Mouse (Mus musculus) cerebellum, adult 9-10 months (tissue): ENCODE data around the gene Rarb.

Source experiments
- DNase-seq: peaks from one replicate; pipeline ENCODE4 v3.0.0; 2022

Rarb gene

DNA sequence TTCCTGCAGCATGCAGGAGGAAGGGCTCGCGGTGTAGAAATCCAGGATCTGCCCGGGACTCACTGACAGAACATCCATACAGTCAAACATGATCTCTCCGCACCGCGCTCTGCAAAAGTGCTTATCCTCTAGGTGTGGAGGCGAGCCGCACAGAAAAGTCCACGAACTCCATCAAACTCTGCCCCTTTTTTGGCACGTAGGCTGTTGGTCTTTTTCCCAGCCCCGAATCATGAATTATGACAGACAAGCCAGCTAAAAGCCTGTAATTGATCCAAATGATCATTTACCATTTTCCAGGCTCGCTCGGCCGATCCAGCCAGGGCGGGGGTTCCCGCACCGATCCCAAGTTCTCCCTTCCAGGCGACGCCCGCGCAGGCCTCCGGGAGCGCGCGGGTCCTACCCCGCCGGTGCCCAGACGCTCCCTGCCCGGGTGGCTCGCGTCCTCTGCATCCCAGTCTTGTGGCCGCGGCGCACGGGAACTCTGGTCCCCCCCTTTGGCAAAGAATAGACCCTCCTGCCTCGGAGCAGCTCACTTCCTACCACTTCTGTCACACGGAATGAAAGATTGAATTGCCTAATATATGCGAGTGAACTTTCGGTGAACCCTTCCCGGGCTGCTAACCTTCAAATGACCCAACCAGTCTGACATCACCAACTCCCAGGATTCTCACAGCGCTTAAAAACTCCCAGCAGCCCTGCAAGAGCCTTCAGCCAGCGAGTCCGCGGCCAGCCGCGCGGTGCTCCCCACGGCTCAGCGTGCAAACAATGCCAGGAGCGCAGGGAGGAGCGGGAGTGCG, 243.8 kb downstream of the Rarb start:
- DNase-seq: peak; percentile 60

DNA sequence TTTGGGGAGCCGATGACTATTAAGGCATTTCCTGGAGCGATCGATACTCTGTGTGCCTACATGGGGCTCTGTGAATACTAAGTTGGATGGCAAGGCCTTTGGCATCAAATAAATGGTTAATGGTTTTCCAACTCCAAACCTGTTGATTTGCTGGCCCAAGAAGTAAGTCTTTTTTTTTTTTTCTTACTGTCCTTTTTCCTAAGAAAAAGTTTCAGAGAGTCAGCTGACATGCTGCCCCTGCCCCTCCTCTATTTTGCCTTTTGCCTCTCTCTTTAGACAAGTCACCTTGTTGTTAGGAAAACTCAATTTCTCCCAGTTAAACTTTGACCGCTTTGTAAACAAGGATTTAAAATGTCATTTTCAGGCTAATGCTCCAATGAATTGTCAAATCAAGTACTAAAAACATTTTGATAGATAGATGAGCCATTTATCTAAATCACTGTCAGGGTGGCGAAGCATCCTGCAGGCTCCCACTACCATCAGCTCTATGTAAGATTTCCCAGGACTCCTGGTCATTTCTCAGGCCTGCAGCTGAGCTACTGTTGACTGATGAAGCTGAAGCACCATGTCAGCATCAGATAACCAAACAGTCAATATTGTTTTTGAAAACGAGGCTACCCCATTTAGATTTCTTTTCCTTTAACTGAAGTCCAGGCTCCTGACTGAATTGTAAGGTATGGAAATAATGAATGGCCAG, 245.3 kb downstream of the Rarb start:
- no peak for DNase-seq

DNA sequence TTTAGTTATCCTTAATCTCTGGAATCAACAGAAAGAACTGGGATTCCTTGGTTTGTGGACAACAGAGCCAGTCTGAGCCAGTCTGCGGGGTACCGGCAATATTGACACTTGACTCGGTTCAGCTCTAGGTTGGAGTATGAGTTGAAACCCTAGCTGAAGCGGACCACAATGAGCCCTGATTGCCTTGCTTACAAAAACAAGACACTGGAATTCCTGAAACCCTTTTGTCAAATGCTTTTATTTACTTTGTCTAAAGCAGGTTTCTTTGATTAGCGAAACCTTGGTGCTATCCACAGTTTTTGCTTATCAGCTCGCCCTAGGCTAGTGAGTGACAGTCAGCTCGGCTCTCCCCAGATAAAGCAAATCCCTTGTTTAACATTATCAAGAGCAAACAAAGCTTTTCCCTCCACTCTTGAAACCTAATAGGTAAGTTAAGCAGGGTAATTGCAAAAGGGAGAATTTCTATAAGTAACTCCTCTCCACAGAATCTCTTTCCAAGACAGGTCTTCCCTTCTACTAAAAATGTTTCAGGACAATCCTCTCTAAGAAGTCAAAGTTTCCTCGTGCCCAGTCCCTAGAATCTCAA, 246.1 kb downstream of the Rarb start:
- no peak for DNase-seq

DNA sequence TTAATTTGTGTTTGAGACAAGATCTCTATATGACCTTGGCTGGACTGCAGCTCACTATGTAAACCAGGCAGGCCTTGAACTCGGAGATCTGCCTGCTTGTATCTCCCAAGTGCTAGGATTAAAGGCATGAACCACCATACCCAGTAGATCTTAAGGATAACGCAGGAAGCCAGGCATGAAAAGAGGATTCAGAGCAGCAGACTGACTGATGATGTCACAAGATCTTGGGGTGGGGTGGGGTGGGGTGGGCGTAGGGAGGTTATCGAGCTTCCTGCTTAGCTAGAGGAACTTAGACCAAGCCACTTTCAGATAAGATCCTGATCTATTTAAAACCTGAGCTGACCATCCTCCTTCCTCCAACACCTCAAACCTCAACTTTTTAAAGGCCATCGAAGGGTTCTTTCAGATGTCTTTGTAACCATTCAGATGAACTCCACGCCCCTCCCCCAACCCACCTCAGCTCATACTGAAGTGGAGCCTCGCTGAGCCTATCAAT, 249.4 kb downstream of the Rarb start:
- no peak for DNase-seq

DNA sequence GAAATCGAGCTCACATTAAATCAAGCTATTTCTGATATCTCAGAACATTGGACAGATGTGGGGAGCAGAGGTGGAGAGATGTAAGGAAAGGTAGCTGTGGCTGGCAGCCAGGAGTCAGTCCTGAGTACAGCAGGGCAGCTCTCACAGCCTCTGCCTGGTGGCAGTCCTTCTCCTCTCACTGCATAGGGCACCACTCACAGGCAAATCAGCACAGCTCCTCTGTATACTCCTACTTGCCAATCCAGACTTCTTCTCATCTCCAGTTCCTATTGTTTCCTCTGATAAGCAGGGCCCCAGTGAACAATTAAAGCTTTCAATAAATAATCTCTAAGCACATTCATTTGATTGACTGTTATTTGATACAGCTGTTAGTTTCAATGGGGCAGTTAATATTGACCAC, 252.0 kb downstream of the Rarb start:
- no peak for DNase-seq

DNA sequence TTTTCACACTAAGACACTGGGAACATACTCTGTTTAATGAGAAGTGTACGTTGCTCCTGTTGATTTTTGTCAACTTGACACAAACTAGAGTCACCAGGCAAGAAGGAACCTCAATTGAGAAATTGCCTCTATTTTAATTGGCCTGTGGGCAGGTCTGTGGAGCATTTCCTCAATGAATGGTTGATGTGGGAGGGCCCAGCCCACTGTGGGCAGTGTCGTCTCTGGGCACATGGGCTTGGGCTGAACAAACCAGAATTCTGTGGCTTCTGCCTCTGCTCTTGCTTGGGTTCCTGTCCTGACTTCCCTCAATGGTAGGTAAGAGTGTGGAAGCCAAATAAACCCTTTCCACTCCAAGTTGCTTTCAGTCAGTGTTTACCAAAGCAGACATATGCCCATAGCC, 255.0 kb downstream of the Rarb start:
- DNase-seq: no peak

DNA sequence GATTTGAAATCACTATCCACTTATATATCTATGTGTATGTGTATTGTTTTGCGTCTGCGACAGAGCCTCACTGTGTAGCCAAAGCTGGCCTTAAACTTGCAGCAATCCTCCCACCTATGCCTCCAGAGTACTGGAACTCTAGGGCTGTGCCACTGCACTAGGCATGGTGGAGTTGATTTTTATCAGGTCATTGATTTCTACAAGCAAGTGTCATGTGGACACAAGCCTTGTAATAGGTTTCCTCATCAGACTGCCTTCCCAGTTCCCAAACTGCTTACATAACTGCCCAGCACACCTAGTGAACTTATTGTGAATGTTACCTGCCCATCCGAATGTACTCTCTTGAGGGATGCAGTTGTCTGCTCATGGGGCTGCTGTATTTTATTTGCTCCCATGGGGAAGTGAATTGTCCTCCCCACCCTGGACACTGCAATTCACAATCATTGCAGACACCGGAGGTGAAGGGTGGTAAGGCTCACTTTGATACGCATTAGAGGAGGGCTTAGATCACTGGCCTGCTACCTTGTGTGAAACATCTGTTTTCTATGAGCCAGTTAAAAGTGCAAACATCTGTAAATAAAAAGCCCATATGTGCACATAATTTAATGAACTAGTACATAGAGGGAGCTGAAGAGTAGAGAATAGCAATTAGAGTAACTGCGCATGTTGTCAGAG, 257.3 kb downstream of the Rarb start:
- DNase-seq: no peak

DNA sequence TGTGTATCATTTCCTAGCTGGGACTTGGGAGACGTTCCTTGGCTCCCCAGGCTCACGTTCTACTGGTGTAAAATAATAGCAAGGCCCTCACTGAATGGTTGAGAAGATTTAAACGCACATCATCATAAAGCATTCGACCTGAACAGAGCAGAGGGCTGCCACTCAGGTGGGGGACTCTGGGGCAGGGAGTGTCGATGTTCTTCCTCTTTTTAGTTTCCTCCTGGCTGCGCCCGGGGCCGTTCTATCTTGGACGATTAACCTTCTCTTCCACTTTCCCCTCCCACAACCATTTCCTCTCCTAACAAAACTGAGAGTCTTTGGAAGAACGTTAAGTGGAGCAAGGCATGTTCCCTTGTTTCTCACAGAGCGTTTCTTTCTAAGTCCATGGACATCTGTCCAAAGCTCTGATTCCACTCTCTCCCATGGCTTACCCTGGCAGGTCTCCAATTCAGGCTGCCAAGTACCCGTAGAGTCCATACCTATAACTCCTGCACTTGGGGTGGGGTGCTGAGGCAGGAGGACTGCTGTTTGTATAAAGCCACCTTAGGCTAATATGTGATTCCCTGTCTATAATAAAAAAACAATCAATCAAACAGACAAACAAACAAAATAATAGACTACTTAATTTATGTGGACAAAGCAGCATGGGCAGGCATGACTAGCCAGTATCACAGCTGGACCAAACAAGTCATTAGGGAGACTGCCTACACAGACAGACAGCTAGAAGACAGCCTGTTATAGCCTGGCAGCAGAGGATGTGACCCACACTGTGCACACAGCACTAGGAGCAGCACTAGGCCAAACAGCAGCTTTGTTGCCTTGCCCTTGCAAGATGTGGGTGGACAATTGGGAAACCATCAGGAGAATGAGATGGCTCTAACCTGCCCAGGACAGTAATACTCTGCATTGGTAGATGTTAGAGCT, 259.4 kb downstream of the Rarb start:
- DNase-seq: no peak

DNA sequence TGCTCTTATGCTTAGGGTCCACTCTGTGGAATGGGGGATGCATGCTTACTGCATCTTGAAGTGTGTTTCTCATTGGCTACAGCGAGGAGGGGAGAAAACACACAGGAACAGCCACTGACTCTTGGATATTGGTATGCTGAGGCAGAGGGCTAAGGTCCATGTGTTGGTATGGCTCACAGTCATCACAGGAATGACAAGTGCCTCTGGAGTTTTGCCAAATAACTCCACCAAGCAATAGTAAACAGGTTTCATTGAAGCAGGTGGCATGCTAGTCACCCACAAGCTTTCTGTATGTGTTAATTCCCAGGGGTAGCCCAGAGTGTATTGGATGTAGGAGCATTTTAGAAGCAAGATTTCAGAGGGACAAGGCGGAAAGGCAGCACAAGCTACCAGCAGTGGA, 260.9 kb downstream of the Rarb start:
- no peak for DNase-seq

DNA sequence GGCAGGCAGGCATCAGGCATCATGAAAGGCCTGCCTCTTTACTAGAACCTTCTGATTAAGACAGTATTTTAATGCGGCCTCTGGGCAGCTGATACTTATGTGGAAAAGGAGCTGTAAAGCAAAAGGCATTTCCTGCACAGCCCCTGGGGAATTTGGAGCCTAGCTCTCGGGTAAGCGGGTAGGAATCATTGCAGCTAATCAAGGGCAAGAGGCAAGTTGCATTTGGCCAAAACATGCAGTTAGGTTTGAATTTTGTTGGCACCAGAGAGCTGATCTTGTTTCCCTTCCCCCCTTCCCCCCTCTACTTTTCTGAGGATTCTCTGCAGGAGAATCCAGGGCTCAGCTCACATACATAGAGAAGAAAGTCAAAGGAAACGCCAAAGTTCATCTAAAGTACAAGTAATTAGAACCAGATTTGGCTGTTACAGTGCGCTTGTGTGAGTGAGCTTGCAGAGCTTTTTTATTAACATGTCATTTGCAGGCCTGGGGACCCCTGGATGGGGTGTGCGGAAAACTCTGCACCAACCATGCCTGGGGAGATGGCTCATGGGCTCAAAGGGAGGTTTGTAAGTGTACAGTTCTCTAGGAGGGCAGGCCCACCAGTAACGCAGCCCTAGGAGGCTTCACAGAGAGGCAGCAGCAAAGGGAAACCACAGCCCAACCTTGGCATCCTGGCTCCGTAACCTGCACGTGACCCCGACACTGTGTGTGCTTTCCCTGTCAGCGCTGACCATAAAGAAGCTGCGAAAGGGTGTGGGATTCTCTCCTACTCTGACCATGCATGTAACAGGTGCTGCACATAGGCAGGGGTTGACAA, 264.1 kb downstream of the Rarb start:
- DNase-seq: no peak

DNA sequence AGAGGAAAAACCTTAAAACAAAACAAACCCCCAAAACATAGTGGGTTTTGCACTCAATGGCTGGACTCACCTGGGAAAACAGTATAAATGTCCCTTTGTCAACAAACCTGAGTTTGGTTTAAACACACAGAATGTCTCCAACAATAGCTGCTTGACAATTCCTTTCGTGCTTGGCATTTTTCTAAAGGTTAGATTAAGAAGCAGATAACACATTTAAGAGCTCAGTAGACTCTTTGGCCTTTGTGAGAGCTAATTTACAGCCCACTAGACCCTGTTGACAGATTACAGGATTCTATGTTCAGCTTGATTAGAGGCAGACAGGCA, 264.7 kb downstream of the Rarb start:
- DNase-seq: no peak

DNA sequence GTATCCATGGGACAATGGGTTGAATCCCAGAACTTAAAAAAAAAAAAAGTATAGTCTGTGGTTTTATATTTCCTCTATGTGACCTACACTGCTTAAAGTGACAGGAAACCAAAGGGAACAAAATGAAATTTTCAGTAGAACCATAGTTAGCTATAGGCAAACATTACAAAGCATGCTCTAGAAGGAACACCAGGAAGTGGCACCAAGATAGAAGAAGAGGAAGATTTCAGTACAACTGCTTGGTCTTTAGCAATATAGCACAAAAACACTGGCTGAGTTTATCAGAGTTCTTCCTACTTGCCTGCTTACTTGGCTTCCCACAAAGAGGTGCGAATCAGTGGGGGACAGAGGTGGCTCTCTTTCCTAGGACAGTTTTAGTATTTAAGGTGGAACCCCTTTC, 266.7 kb downstream of the Rarb start:
- DNase-seq: no peak

DNA sequence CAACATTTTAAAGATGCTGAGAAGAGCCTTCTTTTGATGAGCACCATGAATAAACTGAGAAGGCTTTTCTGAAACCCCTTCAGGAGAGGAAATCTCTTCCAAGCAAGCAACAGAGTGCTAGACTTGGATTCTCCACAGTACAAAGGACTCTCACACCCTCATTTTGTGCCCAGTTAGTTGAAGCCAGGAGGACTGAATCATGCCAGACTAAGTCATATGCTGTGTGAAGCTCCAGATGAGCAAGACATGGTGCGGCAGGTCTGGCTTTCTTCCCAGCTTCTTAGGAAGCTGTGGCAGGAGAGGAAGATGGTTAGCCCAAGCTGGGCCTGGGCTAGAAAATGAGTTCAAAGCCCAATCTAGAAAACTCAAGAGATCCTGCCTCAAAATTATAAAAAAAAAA, 267.1 kb downstream of the Rarb start:
- DNase-seq: no peak

DNA sequence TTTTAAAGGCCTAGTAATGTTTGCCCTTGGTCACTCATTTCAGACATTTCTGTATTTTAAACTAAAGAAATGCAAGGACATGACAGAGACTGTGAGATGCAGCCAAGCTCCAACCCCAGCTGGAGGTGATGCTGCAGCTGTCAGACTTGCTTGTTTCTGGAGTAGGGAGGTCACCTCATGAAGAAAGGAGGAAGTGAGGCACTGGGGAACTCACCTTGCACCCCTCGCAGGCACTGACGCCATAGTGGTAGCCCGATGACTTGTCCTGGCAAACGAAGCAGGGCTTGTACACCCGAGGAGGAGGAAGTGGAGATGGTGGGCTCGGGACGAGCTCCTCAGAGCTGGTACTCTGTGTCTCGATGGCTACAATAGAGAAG, 270.8 kb downstream of the Rarb start:
- DNase-seq: peak; percentile 18

DNA sequence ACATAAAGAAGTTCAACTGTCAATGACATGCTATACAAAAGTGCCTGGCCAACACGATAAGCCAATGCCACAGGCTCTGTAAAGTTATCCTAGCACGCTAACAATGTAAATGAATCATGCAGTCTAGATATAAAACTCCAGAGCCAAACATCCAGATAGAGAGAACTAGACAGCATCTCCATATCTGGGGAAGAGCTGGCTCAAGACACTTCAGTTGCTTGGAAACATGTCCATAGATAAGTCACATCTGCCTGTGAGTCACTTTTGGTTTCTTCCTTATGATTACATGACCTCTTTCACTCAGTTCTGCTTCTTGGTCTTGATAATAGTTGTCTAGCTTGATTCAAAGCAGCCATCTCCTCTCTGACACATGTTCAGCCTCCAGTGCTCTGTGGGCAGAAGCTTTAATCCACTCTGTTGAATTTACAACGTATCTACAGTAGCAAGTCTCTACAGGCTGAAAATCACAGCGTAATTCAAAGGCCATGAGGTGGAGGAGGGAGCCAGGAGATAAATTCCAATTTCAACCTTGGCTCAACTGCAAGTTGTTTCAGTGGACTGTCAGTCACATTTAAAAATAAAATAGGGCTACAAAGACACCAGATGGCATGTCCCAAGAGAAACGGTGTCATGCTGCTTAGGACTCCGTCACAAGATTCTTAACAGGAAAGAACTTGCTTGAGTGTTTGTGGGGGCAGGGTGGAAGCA, 271.3 kb downstream of the Rarb start:
- peak; percentile 70 for DNase-seq

DNA sequence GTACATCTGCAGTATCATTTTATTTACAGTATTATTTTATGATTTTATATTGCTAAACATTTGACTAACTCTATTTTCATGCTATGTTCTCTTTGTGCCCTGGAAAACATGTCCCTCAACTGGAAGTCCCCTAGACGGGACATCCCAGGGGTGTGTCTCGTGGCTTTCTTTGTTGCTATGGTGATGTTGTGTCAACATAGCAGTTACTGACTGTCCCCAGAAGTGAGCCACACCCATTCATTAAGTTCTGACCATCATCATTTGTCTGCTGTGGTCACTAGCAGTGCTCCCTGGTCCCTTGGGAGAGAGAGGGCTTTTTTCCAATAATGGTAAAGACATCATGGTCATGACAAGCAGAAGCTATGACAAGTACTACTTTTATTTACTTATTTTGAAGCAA, 274.0 kb downstream of the Rarb start:
- no peak for DNase-seq

DNA sequence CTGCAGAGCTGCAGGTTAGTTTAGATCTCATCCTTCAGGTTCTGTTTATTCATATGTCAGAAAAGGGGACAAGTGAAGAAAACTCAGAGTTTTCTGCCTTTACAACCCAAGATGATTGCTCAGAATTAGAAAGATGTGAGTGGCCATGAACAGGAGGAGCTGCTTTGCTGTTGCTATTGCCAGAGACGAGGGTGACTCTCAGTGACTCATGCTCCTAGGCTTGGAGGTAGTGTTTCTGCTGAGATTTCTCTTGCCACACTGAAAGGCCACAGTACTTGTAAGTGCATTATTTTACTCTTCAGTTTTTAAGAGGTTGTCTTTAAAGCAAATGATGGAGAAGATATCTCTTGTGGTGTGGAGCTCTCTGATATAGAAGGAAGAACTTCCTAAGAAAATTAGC, 277.3 kb downstream of the Rarb start:
- no peak for DNase-seq

DNA sequence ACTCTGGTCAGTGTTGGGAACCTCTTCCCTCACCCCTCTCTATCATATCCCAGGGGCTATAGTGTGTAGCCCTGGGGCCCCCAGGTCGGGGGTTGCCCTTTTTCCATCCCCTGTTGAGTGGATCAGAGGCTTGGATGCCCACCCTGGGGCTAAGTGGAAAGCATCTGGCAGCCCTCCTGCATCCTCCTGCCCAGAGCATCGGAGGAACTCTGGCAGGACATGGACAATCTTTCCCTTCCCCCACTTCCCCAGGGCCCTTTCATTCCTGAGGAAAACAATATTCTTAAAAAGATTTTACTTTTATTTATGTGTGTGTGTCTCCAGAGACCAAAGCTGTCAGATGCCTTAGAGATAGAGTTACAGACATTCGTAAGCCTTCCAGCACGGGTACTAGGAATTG, 281.5 kb downstream of the Rarb start:
- DNase-seq: no peak

DNA sequence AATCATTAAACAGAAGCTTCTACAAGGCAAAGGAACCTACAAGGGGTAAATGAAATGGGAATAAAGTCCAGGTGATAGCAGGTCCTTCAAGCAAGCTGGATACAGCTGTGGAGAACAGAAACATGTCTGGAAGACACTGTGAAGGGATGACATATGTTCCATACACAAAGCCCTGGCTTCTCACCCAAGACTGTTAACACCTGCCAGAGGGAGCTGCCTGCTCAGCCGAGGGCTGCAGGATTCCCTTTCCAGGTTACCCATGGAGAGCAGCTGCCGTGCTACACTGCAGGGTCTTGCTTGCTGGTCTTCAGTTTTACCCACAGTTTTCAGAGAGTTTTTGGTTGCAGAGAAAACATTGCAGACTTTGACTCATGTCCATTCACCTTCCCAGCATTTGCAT, 290.3 kb downstream of the Rarb start:
- DNase-seq: no peak

DNA sequence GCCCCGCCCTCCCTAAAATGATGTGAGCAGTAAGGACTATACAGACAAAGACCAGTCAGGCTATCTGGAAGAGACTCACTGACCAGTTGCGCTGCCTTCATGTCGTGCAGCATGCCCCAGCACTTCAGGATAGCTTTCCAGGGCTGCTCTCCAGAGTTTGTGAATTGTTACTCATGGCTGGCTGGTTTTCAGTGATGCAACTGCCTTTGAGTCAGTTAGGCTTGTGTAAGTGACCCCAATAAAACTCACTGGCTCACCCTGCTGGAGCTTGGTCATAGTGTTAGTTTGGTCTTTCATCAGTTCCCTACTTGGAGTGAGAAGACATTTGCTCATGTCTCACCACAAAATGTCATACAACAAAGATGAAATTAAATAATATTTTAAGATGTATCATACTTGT, 292.8 kb downstream of the Rarb start:
- DNase-seq: no peak
